Mouse (Mus musculus): ENCODE results near the gene Ppbp.
"Not testable (repeated sequence)": the region's sequence is repeated elsewhere in the genome, so short reads cannot be mapped to it uniquely, and the experiment has no call there.

Gene Ppbp

DNA sequence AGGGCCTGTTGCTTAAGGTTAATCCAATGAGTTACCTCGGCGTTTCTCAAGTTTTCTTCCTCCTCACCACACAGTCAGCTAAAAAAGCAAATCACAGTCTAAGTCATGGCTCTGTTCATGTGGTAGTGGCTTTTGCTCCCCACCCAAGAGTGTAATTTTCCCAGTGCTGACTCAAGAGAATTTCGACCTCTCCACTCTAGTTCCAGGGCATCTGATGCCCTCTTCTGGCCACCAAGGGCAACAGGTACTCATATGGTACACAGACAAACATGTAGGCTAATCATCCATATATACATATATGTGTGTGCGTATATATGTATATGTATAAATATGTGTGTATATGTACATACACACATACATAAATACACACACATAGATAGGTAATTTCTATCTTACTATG, 19.8 kb downstream of the Ppbp start:
- in situ Hi-C loops (cut with MboI, MseI), result no loop called here

DNA sequence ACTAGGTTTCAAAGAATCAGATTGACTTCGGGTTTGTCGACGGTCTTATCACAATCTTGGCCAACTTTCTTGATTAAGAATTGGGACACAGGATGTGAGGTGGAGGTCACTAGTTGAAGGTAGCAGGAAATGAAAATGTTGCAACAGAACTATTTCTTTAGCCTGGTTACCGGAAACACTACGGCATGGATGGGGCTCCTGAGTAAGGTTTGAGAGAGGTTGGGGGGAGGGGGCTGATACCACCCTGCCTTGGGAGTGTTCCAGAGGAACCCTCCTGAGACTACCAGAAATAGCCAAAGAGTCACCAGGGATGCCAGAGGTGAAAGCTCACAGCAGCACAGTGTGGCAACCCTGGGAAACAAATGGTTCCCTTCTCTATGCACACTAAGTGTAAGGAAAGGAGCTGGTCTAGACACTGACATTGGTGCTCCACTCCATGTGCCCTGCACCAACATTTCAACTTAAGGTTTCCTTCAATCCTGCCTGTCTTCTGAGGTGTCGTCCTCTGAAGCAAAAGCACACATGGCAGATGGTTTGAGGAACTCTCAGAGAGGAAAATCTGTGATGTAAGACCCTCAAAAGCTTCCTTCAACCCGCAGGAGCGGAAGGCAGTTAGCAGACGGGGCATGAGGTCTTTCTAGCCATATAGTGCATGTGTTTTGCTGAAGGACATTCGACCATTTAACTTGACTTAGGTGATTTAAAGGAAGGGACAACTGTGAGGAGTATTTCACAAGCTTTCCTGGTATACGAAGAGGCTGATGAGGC, 21.2 kb downstream of the Ppbp start:
- in situ Hi-C loops (cut with MboI, MseI), result loop anchor here (5.0 kb wide), 1 partner anchor 132 kb away; no protein-coding TSS in a partner anchor

DNA sequence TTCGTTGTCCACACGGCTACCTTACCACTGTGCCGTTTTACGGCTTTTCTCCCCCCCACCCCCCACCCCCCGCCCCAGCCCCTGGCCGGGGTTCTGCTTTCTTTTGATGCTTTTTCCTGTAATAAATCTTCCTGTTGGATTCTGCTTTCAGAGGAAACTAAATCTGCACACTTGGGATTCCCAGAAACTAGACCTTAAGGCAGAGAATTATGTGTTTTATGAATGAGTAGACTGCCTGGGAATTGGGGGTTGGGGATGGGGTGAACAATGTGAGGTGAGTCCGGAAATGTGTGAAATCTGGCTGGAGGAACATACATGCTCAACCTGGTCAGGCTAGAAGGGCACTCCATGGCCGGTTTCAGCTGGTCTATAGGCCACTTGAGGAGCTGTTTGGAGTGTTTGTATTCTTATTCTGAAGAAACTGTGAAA, 21.8 kb downstream of the Ppbp start:
- in situ Hi-C loops (cut with MboI, MseI), result loop anchor here (5.0 kb wide), 1 partner anchor 133 kb away; no protein-coding TSS in a partner anchor

DNA sequence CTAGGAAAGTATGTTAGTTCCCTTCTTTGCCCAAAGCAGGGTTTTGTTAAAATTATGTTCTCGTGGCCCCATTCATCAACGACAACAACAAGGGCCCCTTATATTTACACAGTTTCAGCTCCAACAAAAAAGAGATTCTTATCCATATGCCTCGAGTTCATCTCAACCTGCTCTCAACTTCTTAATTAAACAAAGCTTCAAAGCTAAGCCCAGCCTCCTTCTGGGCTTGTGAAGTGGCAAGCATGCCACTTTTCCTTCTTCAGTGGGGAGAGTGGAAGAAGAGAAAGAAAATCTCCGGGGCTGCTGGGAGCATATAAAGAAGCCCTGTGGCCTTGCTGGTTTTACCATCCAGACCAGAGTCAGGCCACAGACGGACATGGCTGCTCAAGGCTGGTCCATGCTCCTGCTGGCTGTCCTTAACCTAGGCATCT, 25.9 kb downstream of the Ppbp start, which contains the start of gene Cxcl15:
TSS of gene Cxcl15 (plus strand) at position 340 of the 431 bp plus-strand sequence.
- in situ Hi-C loops (cut with MboI, MseI), result loop anchor here (5.0 kb wide), 1 partner anchor 137 kb away; no protein-coding TSS in a partner anchor

DNA sequence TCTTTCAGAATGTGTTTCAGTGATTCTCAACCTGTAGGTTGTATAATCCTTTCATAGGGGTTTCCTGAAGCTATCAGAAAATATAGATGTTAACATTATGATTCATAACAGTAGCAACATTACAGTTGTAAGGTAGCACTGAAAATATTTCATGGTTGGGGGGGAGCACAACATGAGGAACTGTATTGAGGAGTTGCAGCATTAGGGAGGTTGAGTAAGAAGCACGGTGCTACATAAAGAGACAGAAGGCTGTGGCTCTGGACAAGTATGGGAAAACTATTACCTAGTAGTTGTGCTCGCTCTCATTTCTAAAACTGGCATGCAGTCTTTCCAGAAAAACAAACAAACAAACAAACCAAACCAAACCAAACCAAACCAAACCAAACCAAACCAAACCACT, 27.1 kb downstream of the Ppbp start:
- in situ Hi-C loops (cut with MboI, MseI), result not testable (repeated sequence)

DNA sequence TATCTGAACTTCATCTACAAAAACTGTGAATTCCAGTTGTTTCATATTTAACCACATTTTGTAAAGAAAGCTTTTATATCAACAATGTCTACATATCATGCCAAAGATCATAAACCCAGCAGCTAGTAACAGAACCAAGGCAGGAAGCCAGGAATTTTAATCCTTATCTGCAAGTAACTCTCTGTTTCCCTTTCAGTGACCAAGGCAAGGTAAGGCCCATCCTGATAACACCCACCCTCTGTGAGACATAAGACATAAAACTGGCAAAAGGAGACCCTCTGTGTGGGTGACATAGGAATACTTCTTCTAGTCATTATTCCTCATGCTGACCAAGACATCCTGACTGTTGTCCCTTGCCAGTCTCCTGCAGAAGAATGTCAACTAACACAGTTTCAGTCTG, 36.3 kb downstream of the Ppbp start:
- in situ Hi-C loops (cut with MboI, MseI), result no loop called here

DNA sequence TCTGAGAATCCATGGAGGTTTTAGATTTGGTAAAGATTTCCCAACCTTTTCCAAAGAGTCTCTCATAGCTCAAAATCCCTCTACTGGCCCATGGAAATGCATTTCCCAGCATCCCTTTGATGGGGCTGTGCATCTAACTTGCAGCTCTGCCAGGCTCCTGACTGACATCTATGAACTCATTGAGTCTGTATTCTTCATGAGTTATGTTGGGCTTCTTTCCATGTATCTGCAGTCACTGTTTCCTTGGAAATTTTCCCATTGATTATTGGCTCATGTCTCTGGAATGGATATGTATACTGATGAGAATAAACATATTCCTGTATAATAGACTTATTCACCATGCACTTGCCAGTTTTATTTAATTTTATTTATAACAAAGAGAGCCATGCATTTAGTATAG, 37.7 kb downstream of the Ppbp start:
- in situ Hi-C loops (cut with MboI, MseI), result no loop called here

DNA sequence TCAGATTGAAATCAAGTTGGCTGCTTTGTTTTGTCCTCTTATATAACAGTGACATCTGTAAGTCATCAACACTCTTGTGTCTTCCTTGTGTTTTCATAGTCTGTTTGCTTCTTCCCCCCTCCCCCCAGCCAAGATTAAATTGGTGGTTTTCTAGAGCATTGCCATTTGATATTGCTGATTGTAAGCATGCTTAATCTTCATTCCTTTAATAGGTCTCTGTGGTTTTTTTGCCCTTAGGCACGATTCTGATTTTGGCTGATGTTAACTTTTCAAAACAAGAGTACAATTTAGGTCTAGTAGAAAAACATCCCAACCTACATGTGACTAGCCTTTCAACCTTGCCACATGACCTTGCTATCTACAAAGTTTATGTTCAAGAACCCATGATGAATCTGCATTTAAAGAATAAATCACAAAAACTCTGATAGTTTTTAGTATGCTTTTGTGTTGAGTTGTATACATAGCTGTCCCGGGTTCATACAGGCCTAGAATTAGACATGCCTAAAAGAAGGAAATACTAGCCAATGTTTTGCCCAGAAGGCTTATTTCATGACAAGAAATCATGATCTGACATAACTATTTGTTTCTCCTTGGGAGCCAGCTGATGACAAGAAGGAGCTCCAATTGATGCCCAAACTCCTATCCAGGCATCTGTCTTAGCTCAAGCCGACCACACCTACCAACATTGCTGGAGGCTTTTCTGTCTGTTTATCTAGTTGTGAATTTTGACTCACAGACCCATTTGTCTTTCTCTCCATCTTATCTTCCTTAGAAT, 39.0 kb downstream of the Ppbp start:
- in situ Hi-C loops (cut with MboI, MseI), result no loop called here
